Mouse (Mus musculus) lung, adult 2 months (tissue): Measurements from ENCODE around the gene Rgs21.

Source experiments
- CTCF ChIP-seq: fragments of 200-500 bp; IDR thresholded peaks from 2 replicates; pipeline ENCODE4 v1.5.1; 2011; ENCODE audit warnings: mild to moderate bottlenecking, low read length, control low read depth; ENCODE audit not compliant: insufficient read depth
- POLR2A ChIP-seq: fragments of 200-500 bp; IDR thresholded peaks from 2 replicates; pipeline ENCODE4 v1.6.1; 2011; ENCODE audit warnings: low read depth, mild to moderate bottlenecking, control low read depth, low read length, borderline replicate concordance; ENCODE audit errors: extremely low read depth

DNA sequence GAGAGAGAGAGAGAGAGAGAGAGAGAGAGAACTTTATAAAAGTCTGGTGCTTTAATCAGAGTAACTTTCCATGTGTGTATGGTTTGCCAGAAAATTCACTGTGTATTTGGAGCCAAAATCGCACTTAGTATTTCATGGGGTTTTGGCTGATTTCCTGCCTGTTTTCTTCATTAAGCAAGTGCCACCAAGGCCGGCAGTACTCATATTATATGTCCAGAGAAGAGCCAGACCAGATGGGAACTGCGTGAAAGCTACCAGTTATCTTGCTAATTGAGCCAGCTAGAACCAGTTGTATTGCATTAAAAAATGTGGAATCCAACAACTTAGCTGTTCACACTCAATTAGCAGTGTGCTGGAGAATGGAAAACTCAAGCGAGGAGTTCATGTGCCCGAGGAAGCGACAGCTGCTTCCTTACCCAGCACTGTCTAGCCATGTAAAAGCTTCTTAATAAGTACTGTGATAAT lies 22.9 kb downstream of the Rgs21 start:
- TF ChIP-seq CTCF (no peak), POLR2A (no peak)
